Comparison of ENCODE assay signal across 27 mouse cellular contexts in genomic region chr14:80789131-80789530, GRCm38 (mm10).
A peak's percentile ranks its signal among the peaks of the same experiment; 100 is the strongest.
DNase-seq lines count a peak whose midpoint lies in the region; TF ChIP-seq lines count a peak whose summit lies in the region.
"Had no signal": no experiment of that assay in that cellular context is flagged by ENCODE, and none has a peak within 500 bp of the region (broad histone marks: within the 10 kb centered on the region; RNA-seq: fewer than 3 reads in every experiment).

No protein-coding gene starts in this region.

- H3K4me3 ChIP-seq in left cerebral cortex, adult 2 months = no peak overlapping the region
- H3K4me3 ChIP-seq: embryonic facial prominence, embryonic 10.5 days; embryonic facial prominence, embryonic 13.5 days; erythroblast, embryonic 14.5 days; forebrain, embryonic 12.5 days; forebrain, embryonic 15.5 days; heart, embryonic 12.5 days; heart, embryonic 15.5 days had no signal

- peak; percentile 6 to 43 for DNase-seq in frontal cortex, postnatal 36 days (ENCODE audit: low spot score in 2 of 2)
- DNase-seq in frontal cortex, postnatal 25 days (ENCODE audit: low spot score in 2 of 2) = no peak
- peak; percentile 2 to 7 for DNase-seq in left cerebral cortex, postnatal 14 days (ENCODE audit: low spot score in 2 of 2)
- no peak for DNase-seq in left cerebral cortex, adult 2 months (ENCODE audit: extremely low spot score in 1 of 2, low spot score in 2 of 2)
- peak; percentile 6 to 13 for DNase-seq in right cerebral cortex, adult 2 months (ENCODE audit: low spot score in 2 of 2)
- no peak for DNase-seq in right cerebral cortex, postnatal 4 days
- no peak for DNase-seq in spleen, postnatal 4 days (ENCODE audit: low spot score in 2 of 2)
- DNase-seq: adrenal gland, adult 2 months; adrenal gland, postnatal 14 days; cerebellum, adult 11-12 months; cerebellum, adult 8-10 months; cerebellum, postnatal 10 days; cerebellum, postnatal 36 days; embryo, embryonic 11 days; gastrocnemius, postnatal 25 days; heart, adult 18-20 months; heart, postnatal 14 days; heart, postnatal 4 days had no signal

- H3K27ac ChIP-seq in left cerebral cortex, adult 2 months = no peak overlapping the region
- H3K27ac ChIP-seq: embryonic facial prominence, embryonic 10.5 days; embryonic facial prominence, embryonic 13.5 days; forebrain, embryonic 12.5 days; forebrain, embryonic 15.5 days; heart, embryonic 15.5 days; hindbrain, embryonic 14.5 days; hindbrain, postnatal 0 days had no signal

- intact Hi-C loops in left cerebral cortex, postnatal 14 days (cut with DNase I) = no loop called here
- intact Hi-C loops in left cerebral cortex, adult 2 months (cut with DNase I) = no loop called here

- no peak for TF ChIP-seq CTCF in left cerebral cortex, adult 2 months (IDR thresholded peaks at IDR 0.05)

Comparison
In these comparisons a context has a peak if more than half of its experiments do, and no peak if none do; other contexts are left out.
1. DNase-seq: peak in frontal cortex, postnatal 36 days (2 of 2), left cerebral cortex, postnatal 14 days (2 of 2) and right cerebral cortex, adult 2 months (2 of 2); none in frontal cortex, postnatal 25 days (0 of 2), left cerebral cortex, adult 2 months (0 of 2), right cerebral cortex, postnatal 4 days (single experiment) and spleen, postnatal 4 days (0 of 2).